Mouse (Mus musculus) testis, adult 2 months (tissue): ENCODE data around the gene Cst13. TPM values are rescaled to one million over a fixed set of nuclear protein-coding genes. Genes with fewer than 3 reads are reported as not detected.

Experiments
- H3K27ac ChIP-seq: fragments of 200-500 bp; 2 replicates; pipeline ENCODE4 v1.5.1; 2012; ENCODE audit warnings: low read depth, low read length; ENCODE audit not compliant: control insufficient read depth, insufficient read depth
- H3K27me3 ChIP-seq: fragments of 200-500 bp; 2 replicates; pipeline ENCODE4 v1.6.1; 2012; ENCODE audit warnings: mild to moderate bottlenecking, low read length, moderate library complexity; ENCODE audit not compliant: control insufficient read depth, insufficient read depth
- H3K36me3 ChIP-seq: fragments of 200-500 bp; 2 replicates; pipeline ENCODE4 v1.6.1; 2012; ENCODE audit warnings: mild to moderate bottlenecking, low read length; ENCODE audit not compliant: control insufficient read depth, insufficient read depth
- H3K4me1 ChIP-seq: fragments of 200-500 bp; 2 replicates; pipeline ENCODE4 v1.6.1; 2012; ENCODE audit warnings: low read length; ENCODE audit not compliant: control insufficient read depth, insufficient read depth
- H3K4me3 ChIP-seq: fragments of 200-500 bp; 2 replicates; pipeline ENCODE4 v1.5.1; 2012; ENCODE audit warnings: low read depth, mild to moderate bottlenecking, low read length, moderate library complexity, mixed read lengths; ENCODE audit not compliant: control insufficient read depth
- CTCF ChIP-seq: fragments of 200-500 bp; IDR thresholded peaks from 2 replicates; pipeline ENCODE4 v1.5.1; 2012; ENCODE audit warnings: low read depth, mild to moderate bottlenecking, inconsistent platforms, low read length, moderate library complexity; ENCODE audit not compliant: control insufficient read depth, insufficient read depth, insufficient replicate concordance
- POLR2A ChIP-seq: fragments of 200-500 bp; IDR thresholded peaks from 2 replicates; pipeline ENCODE4 v1.6.1; 2012; ENCODE audit warnings: low read depth, mild to moderate bottlenecking, inconsistent platforms, low read length, moderate library complexity; ENCODE audit not compliant: control insufficient read depth
- polyA plus RNA-seq: library from polyadenylated mRNA; depleted of rRNA; stranded (reverse); fragments of >200 nt; gene quantifications from 2 replicates; pipeline ENCODE4 v1.2.3, GENCODE M21; 2012

The Cst13 gene
- polyA plus RNA-seq, 1 experiment, result 104 TPM

GRCm38 (mm10) chr2:148834912-148835311 lies 15.0 kb downstream of the Cst13 start, which contains the start of gene Cst9:
TSS of gene Cst9 (plus strand) at chr2:148835147.
- Histone ChIP-seq H3K27ac (peak within 1 kb of the TSS; percentile 57), H3K4me1 (no peaks in the 10 kb centered on the region), H3K27me3 (no peaks in the 10 kb centered on the region), H3K36me3 (no peaks in the 10 kb centered on the region), H3K4me3 (peak within 1 kb of the TSS; percentile 29; the same call in 1 of the 2 replicates)
- no peak for TF ChIP-seq CTCF
- no peak for TF ChIP-seq POLR2A

GRCm38 (mm10) chr2:148838075-148838777 lies 18.3 kb downstream of the Cst13 start:
- no peaks in the 10 kb centered on the region for H3K4me1 ChIP-seq
- TF ChIP-seq CTCF (no peak), POLR2A (no peak)
- no peaks in the 10 kb centered on the region for H3K27me3 ChIP-seq
- H3K4me3 ChIP-seq, result no peak overlapping the region
- no peak overlapping the region for H3K27ac ChIP-seq
- H3K36me3 ChIP-seq, result no peaks in the 10 kb centered on the region

- Histone ChIP-seq H3K36me3 (no peaks in the 10 kb centered on the region), H3K4me1 (no peaks in the 10 kb centered on the region), H3K27me3 (no peaks in the 10 kb centered on the region), H3K4me3 (no peak overlapping the region), H3K27ac (no peak overlapping the region)
- TF ChIP-seq CTCF (no peak), POLR2A (no peak)
These were observed 19.3 kb downstream of the Cst13 start for GRCm38 (mm10) chr2:148839224-148839623.

GRCm38 (mm10) chr2:148851116-148851906 lies 31.4 kb downstream of the Cst13 start:
- no peak overlapping the region for H3K4me3 ChIP-seq
- no peaks in the 10 kb centered on the region for H3K27me3 ChIP-seq
- no peaks in the 10 kb centered on the region; the same call in 1 of the 2 replicates for H3K4me1 ChIP-seq
- no peak overlapping the region for H3K27ac ChIP-seq
- TF ChIP-seq CTCF (no peak), POLR2A (no peak)
- no peaks in the 10 kb centered on the region for H3K36me3 ChIP-seq

GRCm38 (mm10) chr2:148856630-148857400 lies 36.9 kb downstream of the Cst13 start:
- Histone ChIP-seq H3K27ac (peak overlapping the region; percentile 37; the same call in 1 of the 2 replicates), H3K4me3 (no peak overlapping the region), H3K4me1 (no peaks in the 10 kb centered on the region), H3K27me3 (no peaks in the 10 kb centered on the region), H3K36me3 (no peaks in the 10 kb centered on the region)
- TF ChIP-seq POLR2A, result no peak
- TF ChIP-seq CTCF, result no peak

DNA sequence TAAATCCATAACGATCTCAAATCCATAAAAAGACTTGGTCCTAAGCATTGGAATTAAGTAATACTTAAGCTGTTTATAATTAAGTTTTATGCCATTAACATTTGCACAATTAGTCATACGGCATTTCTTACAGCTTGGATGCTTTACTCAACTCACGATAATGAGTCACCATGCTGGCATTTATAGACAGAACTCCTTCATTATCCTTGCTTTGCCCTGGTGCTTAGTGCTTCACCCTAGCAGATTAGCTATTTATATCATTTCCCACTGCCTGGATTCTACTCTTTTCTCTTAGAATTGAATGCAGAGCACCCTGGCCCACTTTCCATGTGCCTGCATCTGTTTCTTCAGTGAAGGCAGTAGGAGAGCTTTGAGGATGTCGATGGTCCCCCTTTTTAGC lies 37.6 kb downstream of the Cst13 start:
- no peak for TF ChIP-seq CTCF
- TF ChIP-seq POLR2A, result no peak
- Histone ChIP-seq H3K27me3 (no peaks in the 10 kb centered on the region), H3K4me1 (no peaks in the 10 kb centered on the region), H3K36me3 (no peaks in the 10 kb centered on the region), H3K4me3 (no peak overlapping the region), H3K27ac (no peak overlapping the region)

DNA sequence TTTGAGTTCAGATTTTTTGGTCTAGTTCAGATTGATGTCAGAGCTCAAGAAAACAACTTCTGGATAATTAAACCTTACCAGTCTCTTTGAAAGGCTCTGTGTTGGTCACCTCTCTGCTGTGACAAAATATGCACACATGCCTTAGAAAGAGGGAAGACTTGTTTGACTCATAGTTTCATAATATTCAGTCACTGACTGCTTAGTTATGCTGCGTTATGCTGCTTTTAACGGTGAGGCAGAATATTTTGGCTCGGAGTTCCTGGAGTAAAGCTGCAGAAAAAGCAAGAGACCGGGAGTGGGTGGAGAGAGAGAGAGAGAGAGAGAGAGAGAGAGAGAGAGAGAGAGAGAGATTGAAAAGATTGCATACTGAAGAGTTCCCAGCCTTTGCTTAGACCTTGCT lies 41.1 kb downstream of the Cst13 start:
- no peak overlapping the region for H3K4me3 ChIP-seq
- H3K27ac ChIP-seq, result no peak overlapping the region
- no peaks in the 10 kb centered on the region for H3K27me3 ChIP-seq
- H3K36me3 ChIP-seq, result no peaks in the 10 kb centered on the region
- H3K4me1 ChIP-seq, result no peaks in the 10 kb centered on the region
- no peak for TF ChIP-seq CTCF
